Mouse (Mus musculus): ENCODE results near the gene Vmn1r4. TPM values are rescaled to one million over a fixed set of nuclear protein-coding genes. Genes with fewer than 3 reads are reported as not detected.

Gene Vmn1r4
- 0.36 TPM in 1 of 4 replicates, not detected in the others for total RNA-seq (2023)

DNA sequence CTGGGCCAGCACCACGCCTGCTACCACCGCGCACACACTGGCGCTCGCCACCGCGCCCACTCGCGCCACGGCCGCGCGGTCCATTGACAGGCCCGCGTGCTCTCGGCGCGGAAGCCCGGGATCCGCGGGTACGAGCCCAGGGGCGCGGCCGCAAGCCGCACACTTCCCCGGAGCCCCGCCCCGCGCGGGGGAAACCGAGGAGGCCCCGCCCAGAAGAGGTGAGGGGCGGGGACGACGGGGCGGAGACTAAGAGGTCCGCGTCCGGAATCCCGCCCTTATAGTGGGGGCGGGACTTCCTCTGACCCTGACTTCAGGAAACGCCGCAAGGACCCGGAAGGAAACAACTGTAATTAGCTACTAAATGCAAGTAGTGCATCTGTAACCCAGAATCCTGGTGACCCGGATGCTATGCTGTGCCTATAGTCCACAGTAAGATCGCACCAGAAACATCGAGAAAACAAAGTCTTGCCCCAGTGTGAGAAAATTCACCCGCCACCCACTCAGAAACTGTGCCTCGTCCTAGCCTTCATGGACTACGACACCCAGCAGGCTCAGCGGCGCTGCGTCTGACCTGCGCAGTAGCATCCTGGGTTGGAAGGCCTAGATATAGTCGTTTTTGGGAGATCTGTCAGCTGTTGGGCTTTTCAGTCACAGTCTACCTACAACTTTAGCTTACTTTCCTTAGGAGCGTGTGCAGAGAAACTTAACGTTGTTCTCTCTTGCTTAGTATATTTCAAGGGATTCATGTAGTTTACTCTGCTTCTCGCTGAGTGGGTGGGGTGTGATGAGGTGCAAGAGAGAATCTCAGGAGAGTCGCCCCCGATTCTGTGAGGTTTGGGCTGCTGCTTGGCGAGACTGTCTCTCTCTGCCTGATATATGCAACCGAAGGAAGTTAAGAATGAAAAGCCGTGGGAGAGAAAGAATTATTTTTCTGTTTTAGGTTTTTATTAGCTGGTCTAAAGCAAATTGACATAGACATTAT is at the start of gene Vmn1r4, which contains the start of gene Nt5c3:
TSS of gene Vmn1r4 (plus strand) at position 290 of the 982 bp plus-strand sequence.
TSS of gene Nt5c3 (minus strand) at position 207 of the 982 bp plus-strand sequence.

DNA sequence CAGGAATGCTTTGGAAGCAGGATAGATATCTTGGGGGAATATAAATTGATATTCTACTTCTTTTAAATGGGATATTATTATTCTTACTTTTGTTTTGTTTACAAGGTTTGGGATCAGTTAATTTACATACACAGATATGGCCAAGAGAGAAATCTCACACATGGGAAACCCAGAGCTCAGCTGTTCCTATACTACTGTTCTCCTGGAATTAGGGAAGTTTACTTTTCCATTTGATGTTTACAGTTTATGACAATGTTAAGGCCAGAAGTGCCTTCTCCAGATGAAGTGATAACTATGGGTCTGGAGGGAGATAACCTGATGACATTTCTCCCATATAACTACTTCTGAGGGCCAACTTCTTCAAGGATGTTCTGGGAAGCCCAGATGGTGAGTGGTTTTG is 46.2 kb downstream of the Vmn1r4 start, which contains the start of gene Vmn1r5:
TSS of gene Vmn1r5 (plus strand) at position 301 of the 400 bp plus-strand sequence.

DNA sequence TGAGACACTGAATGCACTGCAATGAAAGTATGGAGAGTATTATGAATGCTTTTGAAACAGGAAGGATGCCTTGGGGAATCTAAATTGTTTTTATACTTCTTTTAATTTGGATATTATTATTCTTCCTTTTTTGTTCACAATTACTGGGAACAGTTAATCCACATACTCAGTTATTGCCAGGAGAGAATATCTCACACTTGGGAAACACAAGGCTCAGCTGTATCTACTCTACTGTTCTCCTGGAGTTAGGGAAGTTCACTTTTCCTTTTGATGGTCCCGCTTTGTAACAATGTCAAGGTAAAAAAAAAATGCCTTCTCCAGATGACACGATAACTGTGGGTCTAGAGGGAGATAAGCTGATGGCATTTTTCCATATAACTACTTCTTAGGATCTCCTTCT is 73.1 kb downstream of the Vmn1r4 start, which contains the start of gene Vmn1r6:
TSS of gene Vmn1r6 (plus strand) at position 301 of the 400 bp plus-strand sequence.

Other genes with a start within 250 kb of the Vmn1r4 start
- 32.7 to 43.4 TPM (median 42.7 TPM) in 4 replicates for gene Lsm5, start 219.3 kb upstream of the Vmn1r4 start, total RNA-seq (2023)
- gene Avl9, start 209.1 kb upstream of the Vmn1r4 start, total RNA-seq (2023): 128 to 144 TPM (median 135 TPM) in 4 replicates
- gene Kbtbd2, start 126.2 kb upstream of the Vmn1r4 start, total RNA-seq (2023): 64.4 to 70.3 TPM (median 65.5 TPM) in 4 replicates
- gene Fkbp9, start 92.0 kb upstream of the Vmn1r4 start, total RNA-seq (2023): 0.18 to 0.30 TPM in 2 of 4 replicates, not detected in the others
- gene Nt5c3, start 83 bp upstream of the Vmn1r4 start, total RNA-seq (2023): 53.1 to 65.3 TPM (median 58.3 TPM) in 4 replicates
- not detected in 4 replicates for gene Vmn1r5, start 46.3 kb downstream of the Vmn1r4 start, total RNA-seq (2023)
- not detected in 4 replicates for gene Vmn1r6, start 73.2 kb downstream of the Vmn1r4 start, total RNA-seq (2023)
- not detected in 4 replicates for gene Vmn1r7, start 101.3 kb downstream of the Vmn1r4 start, total RNA-seq (2023)
- not detected in 4 replicates for gene Vmn1r8, start 108.3 kb downstream of the Vmn1r4 start, total RNA-seq (2023)
- not detected in 4 replicates for gene Vmn1r9, start 142.8 kb downstream of the Vmn1r4 start, total RNA-seq (2023)
- not detected in 4 replicates for gene Vmn1r10, start 185.4 kb downstream of the Vmn1r4 start, total RNA-seq (2023)
- not detected in 4 replicates for gene Vmn1r11, start 209.4 kb downstream of the Vmn1r4 start, total RNA-seq (2023)
- gene Vmn1r12, start 232.9 kb downstream of the Vmn1r4 start, total RNA-seq (2023): not detected in 4 replicates

Data from B cell, adult 62 days (primary cell).